Mouse (Mus musculus) stomach, postnatal 0 days (tissue): ENCODE results near the gene Slc2a1. TPM values are rescaled to one million over a fixed set of nuclear protein-coding genes. Genes with fewer than 3 reads are reported as not detected.

Experiments
- ATAC-seq: fragments of 200-750 bp; cut with Nextera tagmentation; 2 replicates; pipeline ENCODE4 v1.8.0; 2017; ENCODE audit not compliant: low FRiP score, low TSS enrichment
- DNase-seq: peaks from one replicate; pipeline ENCODE4 v3.0.0-alpha.2; 2016; ENCODE audit warnings: low spot score
- H3K27ac ChIP-seq: fragments of 300-500 bp; sonication (generic); replicated peaks from 2 replicates; pipeline ENCODE4 v1.5.1; 2014; ENCODE audit warnings: mild to moderate bottlenecking, control low read depth
- H3K27me3 ChIP-seq: fragments of 300-500 bp; sonication (generic); 2 replicates; pipeline ENCODE4 v1.6.1; 2014; ENCODE audit warnings: low read length; ENCODE audit not compliant: control insufficient read depth, insufficient read depth
- H3K36me3 ChIP-seq: fragments of 300-500 bp; sonication (generic); 2 replicates; pipeline ENCODE4 v1.6.1; 2014; ENCODE audit warnings: low read length, mixed read lengths; ENCODE audit not compliant: control insufficient read depth, insufficient read depth
- H3K4me1 ChIP-seq: fragments of 300-500 bp; sonication (generic); replicated peaks from 2 replicates; pipeline ENCODE4 v1.6.1; 2014; ENCODE audit warnings: antibody characterized with exemption; ENCODE audit not compliant: control insufficient read depth, insufficient read depth
- H3K4me2 ChIP-seq: fragments of 300-500 bp; sonication (generic); replicated peaks from 2 replicates; pipeline ENCODE4 v1.6.1; 2014; ENCODE audit warnings: low read depth, mild to moderate bottlenecking, control low read depth, moderate library complexity
- H3K4me3 ChIP-seq: fragments of 300-500 bp; sonication (generic); 2 replicates; pipeline ENCODE4 v1.5.1; 2014; ENCODE audit warnings: low read depth, low read length, control low read depth
- H3K9ac ChIP-seq: fragments of 300-500 bp; sonication (generic); 2 replicates; pipeline ENCODE4 v1.6.1; 2014; ENCODE audit warnings: mild to moderate bottlenecking, low read length, control low read depth, mixed read lengths
- H3K9me3 ChIP-seq: fragments of 300-500 bp; sonication (generic); 2 replicates; pipeline ENCODE4 v1.6.1; 2016; ENCODE audit warnings: low read length; ENCODE audit not compliant: control insufficient read depth
- CTCF ChIP-seq: IDR thresholded peaks from 2 replicates; pipeline ENCODE4 v1.5.1; 2016; ENCODE audit warnings: antibody characterized with exemption, low read depth, mild to moderate bottlenecking, moderate library complexity
- EP300 ChIP-seq: optimal IDR thresholded peaks from 2 replicates; pipeline ENCODE3; 2016; ENCODE audit warnings: antibody characterized with exemption
- WGBS: fragments of 180-500 bp; shearing (Covaris S2); extraction: QIAGEN DNeasy Blood & Tissue Kit; methylation state at CpG from one replicate; pipeline ENCODE4 v1.1.7; 2014; 5-methylcytosine and 5-hydroxymethylcytosine counted together
- polyA plus RNA-seq: library from polyadenylated mRNA; unstranded; fragments of >200 nt; fragmentation: Nextera tagmentation; extraction: Ambion mirVana; gene quantifications from 2 replicates; pipeline ENCODE4 v1.2.1, GENCODE M21; 2015

Gene Slc2a1
- polyA plus RNA-seq, 1 experiment from 2014 or later: 36.9 TPM

- TF ChIP-seq CTCF (no peak), EP300 (no peak)
- H3K4me1 ChIP-seq: peaks cover 11% of the 10 kb centered on the region
These were observed 2.0 kb downstream of the Slc2a1 start for GRCm38 (mm10) chr4:119110512-119110911.

GRCm38 (mm10) chr4:119111410-119111809 is 2.9 kb downstream of the Slc2a1 start:
- no peak overlapping the region for H3K4me2 ChIP-seq

More at GRCm38 (mm10) chr4:119110512-119110911, 2.0 kb downstream of the Slc2a1 start:
- Histone ChIP-seq H3K27ac (0 out of 2 replicates have a peak overlapping the region, but pooled peaks have one; percentile 1), H3K4me3 (peak overlapping the region; percentile 87), H3K4me2 (peak overlapping the region; percentile 65), H3K36me3 (no peaks in the 10 kb centered on the region; the same call in 1 of the 2 replicates), H3K27me3 (no peaks in the 10 kb centered on the region), H3K9me3 (no peaks in the 10 kb centered on the region), H3K9ac (no peak overlapping the region)
- 39% methylated on average over 5 of the region's 5 CpGs for WGBS
- ATAC-seq (no peak), DNase-seq (no peak)

GRCm38 (mm10) chr4:119112256-119112885 is 3.9 kb downstream of the Slc2a1 start:
- Histone ChIP-seq H3K27ac (no peak overlapping the region), H3K9me3 (no peaks in the 10 kb centered on the region), H3K27me3 (no peaks in the 10 kb centered on the region), H3K4me1 (peaks cover 17% of the 10 kb centered on the region), H3K36me3 (no peaks in the 10 kb centered on the region; the same call in 1 of the 2 replicates), H3K4me3 (no peak overlapping the region), H3K4me2 (no peak overlapping the region), H3K9ac (no peak overlapping the region)
- DNase-seq (no peak), ATAC-seq (no peak)
- TF ChIP-seq EP300 (no peak), CTCF (no peak)
- 52% methylated on average over 2 of the region's 2 CpGs for WGBS

More at GRCm38 (mm10) chr4:119111410-119111809, 2.9 kb downstream of the Slc2a1 start:
- ATAC-seq (no peak), DNase-seq (no peak)
- H3K9me3 ChIP-seq: no peaks in the 10 kb centered on the region
- H3K9ac ChIP-seq: no peak overlapping the region
- no peaks in the 10 kb centered on the region; the same call in 1 of the 2 replicates for H3K36me3 ChIP-seq
- 62% methylated on average over 5 of the region's 5 CpGs for WGBS
- no peak overlapping the region; the same call in 1 of the 2 replicates for H3K27ac ChIP-seq
- no peak for TF ChIP-seq EP300
- no peak for TF ChIP-seq CTCF
- H3K4me1 ChIP-seq: peaks cover 13% of the 10 kb centered on the region
- H3K4me3 ChIP-seq: no peak overlapping the region
- no peaks in the 10 kb centered on the region for H3K27me3 ChIP-seq

- Histone ChIP-seq H3K27ac (peak overlapping the region; percentile 79), H3K4me3 (no peak overlapping the region), H3K27me3 (no peaks in the 10 kb centered on the region), H3K36me3 (peaks cover 2% of the 10 kb centered on the region; the same call in 1 of the 2 replicates), H3K9ac (no peak overlapping the region), H3K9me3 (no peaks in the 10 kb centered on the region), H3K4me1 (peaks cover 21% of the 10 kb centered on the region), H3K4me2 (no peak overlapping the region)
- ATAC-seq: peak; percentile 76
- DNase-seq: peak; percentile 68
- 43% methylated on average over 6 of the region's 6 CpGs for WGBS
- TF ChIP-seq CTCF (no peak), EP300 (no peak)
These were observed 7.1 kb downstream of the Slc2a1 start for GRCm38 (mm10) chr4:119115611-119116070.

- ATAC-seq: peak; percentile 31; the same call in 1 of the 2 replicates
- peak; percentile 53 for DNase-seq
- peaks cover 20% of the 10 kb centered on the region for H3K4me1 ChIP-seq
- no peak overlapping the region for H3K4me3 ChIP-seq
- no peak overlapping the region for H3K4me2 ChIP-seq
- no peak for TF ChIP-seq EP300
- TF ChIP-seq CTCF: peak; percentile 53
- H3K9ac ChIP-seq: no peak overlapping the region
- no peaks in the 10 kb centered on the region for H3K27me3 ChIP-seq
- H3K36me3 ChIP-seq: peaks cover 2% of the 10 kb centered on the region; the same call in 1 of the 2 replicates
- WGBS: 42% methylated on average over 1 of the region's 1 CpGs
- peak overlapping the region; percentile 79 for H3K27ac ChIP-seq
- H3K9me3 ChIP-seq: no peaks in the 10 kb centered on the region
These were observed 7.8 kb downstream of the Slc2a1 start for GRCm38 (mm10) chr4:119116336-119116735.

- no peak for ATAC-seq
- peak overlapping the region; percentile 79 for H3K27ac ChIP-seq
- no peaks in the 10 kb centered on the region for H3K9me3 ChIP-seq
- H3K4me1 ChIP-seq: peaks cover 16% of the 10 kb centered on the region
- H3K4me3 ChIP-seq: no peak overlapping the region
- TF ChIP-seq EP300: no peak
- TF ChIP-seq CTCF: no peak
- peaks cover 9% of the 10 kb centered on the region for H3K36me3 ChIP-seq
- H3K4me2 ChIP-seq: no peak overlapping the region
- no peaks in the 10 kb centered on the region for H3K27me3 ChIP-seq
- DNase-seq: no peak
- 80% methylated on average over 5 of the region's 5 CpGs for WGBS
- H3K9ac ChIP-seq: no peak overlapping the region
These were observed 9.1 kb downstream of the Slc2a1 start for GRCm38 (mm10) chr4:119117571-119117970.
